Mouse (Mus musculus): ENCODE data around the gene Accs. TPM values are rescaled to one million over a fixed set of nuclear protein-coding genes. Genes with fewer than 3 reads are reported as not detected.

Gene Accs
- polyA plus RNA-seq, 1 experiment from 2014 or later = 7.2 TPM

Other genes with a start within 250 kb of the Accs start
- gene Alx4, start 207.6 kb downstream of the Accs start, polyA plus RNA-seq (2015; fragmentation: Nextera tagmentation; extraction: Ambion mirVana) = 0.12 and 0.21 TPM in 2 replicates
- gene Ext2, start 27.4 kb downstream of the Accs start, polyA plus RNA-seq (2015; fragmentation: Nextera tagmentation; extraction: Ambion mirVana) = 93.6 and 95.7 TPM in 2 replicates
- 0.15 TPM in 1 of 2 replicates, not detected in the other for gene Accsl, start 19.2 kb upstream of the Accs start, polyA plus RNA-seq (2015; fragmentation: Nextera tagmentation; extraction: Ambion mirVana)
- gene Gm13889, start 107.3 kb upstream of the Accs start, polyA plus RNA-seq (2015; fragmentation: Nextera tagmentation; extraction: Ambion mirVana) = 11.1 and 12.6 TPM in 2 replicates
- not detected in 2 replicates for gene Gm27027, start 146.4 kb upstream of the Accs start, polyA plus RNA-seq (2015; fragmentation: Nextera tagmentation; extraction: Ambion mirVana)
- gene Alkbh3, start 160.9 kb upstream of the Accs start, polyA plus RNA-seq (2015; fragmentation: Nextera tagmentation; extraction: Ambion mirVana) = 62.2 and 68.0 TPM in 2 replicates

Data from stomach, embryonic 16.5 days (tissue).